7 mouse cellular contexts compared by ENCODE assay signal in genomic region chr7:109000315-109000954, GRCm38 (mm10). TPM values are rescaled to one million over a fixed set of nuclear protein-coding genes. Genes with fewer than 3 reads are reported as not detected.
DNase-seq lines count a peak whose midpoint lies in the region; ATAC-seq lines count a peak whose summit lies in the region.

No protein-coding gene starts in this region.

- no peaks in the 10 kb centered on the region for H3K4me1 ChIP-seq in limb, embryonic 11.5 days (ENCODE audit: control insufficient read depth, insufficient read depth, low read length)
- no peaks in the 10 kb centered on the region for H3K4me1 ChIP-seq in limb, embryonic 10.5 days
- H3K4me1 ChIP-seq in forebrain, embryonic 13.5 days = no peaks in the 10 kb centered on the region

- intact Hi-C loops in left cerebral cortex, postnatal 36 days (cut with DNase I) = no loop called here

- ATAC-seq in limb, embryonic 11.5 days (ENCODE audit: insufficient number of reproducible peaks, low FRiP score, low TSS enrichment, low read depth) = 0 out of 2 replicates have a peak, but pooled peaks have one; percentile 40
- peak; percentile 71 for ATAC-seq in forebrain, embryonic 13.5 days

- WGBS in limb, embryonic 11.5 days = 56% methylated on average over 4 of the region's 4 CpGs
- 48% methylated on average over 4 of the region's 4 CpGs for WGBS in limb, embryonic 10.5 days
- 46% methylated on average over 4 of the region's 4 CpGs for WGBS in forebrain, embryonic 13.5 days

- no peak overlapping the region for H3K4me2 ChIP-seq in limb, embryonic 11.5 days (ENCODE audit: low read depth, severe bottlenecking)
- no peak overlapping the region for H3K4me2 ChIP-seq in forebrain, embryonic 13.5 days

- H3K27ac ChIP-seq in limb, embryonic 11.5 days (replicated peaks; ENCODE audit: low read depth, low read length) = no peak overlapping the region
- no peak overlapping the region for H3K27ac ChIP-seq in limb, embryonic 10.5 days
- no peak overlapping the region for H3K27ac ChIP-seq in forebrain, embryonic 13.5 days

- H3K27me3 ChIP-seq in limb, embryonic 11.5 days (ENCODE audit: control insufficient read depth, insufficient read depth, low read length) = no peaks in the 10 kb centered on the region
- H3K27me3 ChIP-seq in limb, embryonic 10.5 days (ENCODE audit: low read depth, poor library complexity, severe bottlenecking) = no peaks in the 10 kb centered on the region
- no peaks in the 10 kb centered on the region for H3K27me3 ChIP-seq in forebrain, embryonic 13.5 days

- no peaks in the 10 kb centered on the region for H3K9me3 ChIP-seq in limb, embryonic 11.5 days (ENCODE audit: control insufficient read depth, low read length)
- no peaks in the 10 kb centered on the region for H3K9me3 ChIP-seq in limb, embryonic 10.5 days (replicated peaks)
- no peaks in the 10 kb centered on the region for H3K9me3 ChIP-seq in forebrain, embryonic 13.5 days (replicated peaks)

- no peak overlapping the region for H3K4me3 ChIP-seq in limb, embryonic 11.5 days (ENCODE audit: low read depth, low read length)
- H3K4me3 ChIP-seq in limb, embryonic 10.5 days = no peak overlapping the region
- no peak overlapping the region for H3K4me3 ChIP-seq in forebrain, embryonic 13.5 days

- peak; percentile 63 for DNase-seq in limb, embryonic 11.5 days (ENCODE audit: low spot score)
- DNase-seq in limb, embryonic 10.5 days (ENCODE audit: low spot score) = no peak
- peak; percentile 87 for DNase-seq in brain, adult 2 months (ENCODE audit: low read depth, low spot score)
- DNase-seq in left cerebral cortex, postnatal 36 days (ENCODE audit: low spot score in 2 of 2) = peak; percentile 50 to 68
- DNase-seq in retina, postnatal 7 days (ENCODE audit: low read depth, low spot score) = peak; percentile 17
- no peak for DNase-seq in liver

- no peaks in the 10 kb centered on the region for H3K36me3 ChIP-seq in limb, embryonic 11.5 days (ENCODE audit: control insufficient read depth, insufficient read depth, low read length)
- H3K36me3 ChIP-seq in limb, embryonic 10.5 days = no peaks in the 10 kb centered on the region
- H3K36me3 ChIP-seq in forebrain, embryonic 13.5 days (ENCODE audit: poor library complexity, severe bottlenecking) = no peaks in the 10 kb centered on the region

- no peak overlapping the region for H3K9ac ChIP-seq in limb, embryonic 11.5 days (ENCODE audit: low read length)
- no peak overlapping the region for H3K9ac ChIP-seq in forebrain, embryonic 13.5 days

RNA-seq across cellular contexts. Expression of gene Tub, which starts 50.3 kb away (rescaled TPM):
- polyA plus RNA-seq in limb, embryonic 11.5 days (2014; fragmentation: Nextera tagmentation; extraction: Ambion mirVana) = 3.7 and 4.2 TPM in 2 replicates
- polyA plus RNA-seq in limb, embryonic 10.5 days (2016; fragmentation: Nextera tagmentation; extraction: Ambion mirVana) = 2.4 and 3.7 TPM in 2 replicates
- 27.1 and 31.5 TPM in 2 replicates for polyA plus RNA-seq in forebrain, embryonic 13.5 days (2015; fragmentation: Nextera tagmentation; extraction: Ambion mirVana)
- 100 to 1,000 TPM; 106 to 143 TPM for total RNA-seq in left cerebral cortex, postnatal 36 days (2021)

Comparison
In these comparisons a context has a peak if more than half of its experiments do, and no peak if none do; other contexts are left out.
1. DNase-seq: peak in limb, embryonic 11.5 days (single experiment), brain, adult 2 months (single experiment), left cerebral cortex, postnatal 36 days (2 of 2) and retina, postnatal 7 days (single experiment); none in limb, embryonic 10.5 days (single experiment) and liver (single experiment).